Mouse (Mus musculus) ES-Bruce4 (cell line): ENCODE data around the gene Wipi2.

ENCODE experiments used
- EP300 ChIP-seq: IDR thresholded peaks from 2 replicates; pipeline ENCODE4 v1.6.1; 2011; ENCODE audit warnings: low read depth, low read length; ENCODE audit not compliant: insufficient read depth
- POLR2A ChIP-seq: IDR thresholded peaks from one replicate; pipeline ENCODE4 v1.8.1; 2011; ENCODE audit warnings: low read length; ENCODE audit not compliant: insufficient read depth

GRCm38 (mm10) chr5:142716056-142716455, 88.6 kb downstream of the Wipi2 start:
- TF ChIP-seq EP300 (no peak), POLR2A (no peak)
